Mouse (Mus musculus) CH12.LX (cell line): ENCODE measurements at regions not wholly inside any gene's neighbourhood (a gene's known extent, or its start where the extent isn't known, plus 50 kb on each side); places are given as distances from the start of the nearest gene placed in this dataset.

Experiments used
- DNase-seq: peaks from one replicate; pipeline ENCODE4 v3.0.0-alpha.2; 2013; ENCODE audit errors: extremely low read depth
- H3K27ac ChIP-seq: 2 replicates; pipeline ENCODE4 v1.5.1; 2012; ENCODE audit warnings: low read depth, mild to moderate bottlenecking, control low read depth, moderate library complexity; ENCODE audit not compliant: insufficient read depth
- H3K27me3 ChIP-seq: replicated peaks from 2 replicates; pipeline ENCODE3; 2012; ENCODE audit warnings: inconsistent platforms
- H3K36me3 ChIP-seq, 2 experiments: replicated peaks in 1 of 2; 2 replicates each; pipeline versions ENCODE3 to v1.6.1; 2012; ENCODE audit warnings: inconsistent platforms in 1 of 2, low read length in 1 of 2, mild to moderate bottlenecking in 1 of 2, mixed read lengths in 1 of 2, moderate library complexity in 1 of 2; ENCODE audit not compliant: control insufficient read depth in 1 of 2, insufficient read depth in 1 of 2
- H3K4me1 ChIP-seq, 2 experiments: 2 replicates each; pipeline ENCODE4 v1.6.1; 2012; ENCODE audit warnings: inconsistent platforms in 1 of 2, moderate library complexity in 1 of 2; ENCODE audit not compliant: insufficient read depth in 2 of 2, control insufficient read depth in 1 of 2
- H3K4me2 ChIP-seq: 2 replicates; pipeline ENCODE4 v1.6.1; 2012; ENCODE audit warnings: low read depth, mild to moderate bottlenecking, control low read depth; ENCODE audit not compliant: poor library complexity, insufficient read depth, severe bottlenecking
- H3K4me3 ChIP-seq, 3 experiments: fragments of 150-350 bp in 1 of 3; sonication (generic) in 1 of 3; replicated peaks in 1 of 3; 2 replicates each; pipeline versions ENCODE3 to v1.5.1; 2011 to 2012; ENCODE audit warnings: low read depth in 2 of 3, low read length in 2 of 3, mild to moderate bottlenecking in 2 of 3, moderate library complexity in 2 of 3, control low read depth in 1 of 3, improper control_type of control experiment in 1 of 3, inconsistent platforms in 1 of 3, mixed read lengths in 1 of 3; ENCODE audit not compliant: poor library complexity in 1 of 3
- H3K79me2 ChIP-seq: replicated peaks from 2 replicates; pipeline ENCODE4 v1.6.1; 2012; ENCODE audit warnings: mild to moderate bottlenecking, moderate library complexity; ENCODE audit not compliant: control insufficient read depth, poor library complexity, insufficient read depth, severe bottlenecking; ENCODE audit errors: extremely low read depth
- H3K9ac ChIP-seq: 2 replicates; pipeline ENCODE4 v1.6.1; 2012; ENCODE audit warnings: low read depth, mild to moderate bottlenecking, control low read depth, moderate library complexity; ENCODE audit not compliant: insufficient read depth
- H3K9me3 ChIP-seq: replicated peaks from 2 replicates; pipeline ENCODE3; 2012; ENCODE audit warnings: low read length, inconsistent platforms, mixed read lengths
- BHLHE40 ChIP-seq: IDR thresholded peaks from 2 replicates; pipeline ENCODE4 v1.6.1; 2011; ENCODE audit warnings: mild to moderate bottlenecking, low read depth, low read length, improper control_type of control experiment
- CHD1 ChIP-seq: IDR thresholded peaks from 2 replicates; pipeline ENCODE4 v1.6.1; 2012; ENCODE audit warnings: low read depth, low read length, improper control_type of control experiment, inconsistent platforms
- CHD2 ChIP-seq: IDR thresholded peaks from 2 replicates; pipeline ENCODE4 v1.6.1; 2011; ENCODE audit warnings: low read length, improper control_type of control experiment
- GABPA ChIP-seq: IDR thresholded peaks from 2 replicates; pipeline ENCODE4 v1.6.1; 2012; ENCODE audit warnings: low read depth, low read length, improper control_type of control experiment, inconsistent platforms; ENCODE audit not compliant: insufficient replicate concordance
- MAFK ChIP-seq: IDR thresholded peaks from 2 replicates; pipeline ENCODE4 v1.6.1; 2011; ENCODE audit warnings: low read length, improper control_type of control experiment; ENCODE audit not compliant: insufficient replicate concordance
- MXI1 ChIP-seq: IDR thresholded peaks from 2 replicates; pipeline ENCODE4 v1.6.1; 2011; ENCODE audit warnings: mild to moderate bottlenecking, low read depth, low read length, improper control_type of control experiment
- NELFE ChIP-seq: IDR thresholded peaks from 2 replicates; pipeline ENCODE4 v1.6.1; 2011; ENCODE audit warnings: low read depth, low read length, improper control_type of control experiment
- NRF1 ChIP-seq: IDR thresholded peaks from 2 replicates; pipeline ENCODE4 v1.6.1; 2014; ENCODE audit warnings: low read depth, mild to moderate bottlenecking, inconsistent platforms, low read length, improper control_type of control experiment, moderate library complexity
- PAX5 ChIP-seq: IDR thresholded peaks from 2 replicates; pipeline ENCODE4 v1.6.1; 2012; ENCODE audit warnings: low read length, inconsistent platforms, mixed read lengths
- POLR2A ChIP-seq: IDR thresholded peaks from 2 replicates; pipeline ENCODE4 v1.6.1; 2011; ENCODE audit warnings: low read depth, mild to moderate bottlenecking, improper control_type of control experiment, low read length
- RAD21 ChIP-seq: IDR thresholded peaks from 2 replicates; pipeline ENCODE4 v1.6.1; 2011; ENCODE audit warnings: low read depth, mild to moderate bottlenecking, low read length, improper control_type of control experiment, moderate library complexity
- RCOR1 ChIP-seq: conservative IDR thresholded peaks from 2 replicates; pipeline ENCODE4 v1.6.1; 2012; ENCODE audit warnings: low read depth, mild to moderate bottlenecking, inconsistent platforms, low read length, improper control_type of control experiment
- SIN3A ChIP-seq: IDR thresholded peaks from 2 replicates; pipeline ENCODE4 v1.6.1; 2012; ENCODE audit warnings: low read length, improper control_type of control experiment, inconsistent platforms
- SMC3 ChIP-seq: IDR thresholded peaks from 2 replicates; pipeline ENCODE4 v1.6.1; 2011; ENCODE audit warnings: low read depth, low read length, improper control_type of control experiment
- TBP ChIP-seq: conservative IDR thresholded peaks from 2 replicates; pipeline ENCODE4 v1.6.1; 2011; ENCODE audit warnings: low read depth, low read length, improper control_type of control experiment
- USF1 ChIP-seq: IDR thresholded peaks from 2 replicates; pipeline ENCODE4 v1.6.1; 2014; ENCODE audit warnings: low read depth, mild to moderate bottlenecking, inconsistent platforms, low read length, improper control_type of control experiment
- ZKSCAN1 ChIP-seq: IDR thresholded peaks from 2 replicates; pipeline ENCODE4 v1.6.1; 2012; ENCODE audit warnings: low read depth, inconsistent platforms, low read length, improper control_type of control experiment, borderline replicate concordance
- ZMIZ1 ChIP-seq: IDR thresholded peaks from 2 replicates; pipeline ENCODE4 v1.6.1; 2012; ENCODE audit warnings: low read depth, mild to moderate bottlenecking, inconsistent platforms, low read length, improper control_type of control experiment
- dilution Hi-C: fragments of 300-500 bp; cut with MboI; formaldehyde crosslinking; loops from 2 replicates; pipeline ENCODE4 v1.14.3; 2020; ENCODE audit warnings: low sequenced_read_pairs; ENCODE audit not compliant: extremely low pct_unique_long_range_greater_than_20kb, extremely low pct_ligation_motif_present
- in situ Hi-C: fragments of 300-500 bp; cut with MboI; formaldehyde crosslinking; loops from 3 replicates; pipeline ENCODE4 v1.14.3; 2019; ENCODE audit warnings: low sequenced_read_pairs, low pct_ligation_motif_present, low pct_unique_long_range_greater_than_20kb, mixed read lengths

GRCm38 (mm10) chr2:61922496-61922895 is 119.8 kb downstream of the Tbr1 start:
- DNase-seq, result no peak
- no peak overlapping the region for H3K4me2 ChIP-seq
- dilution Hi-C loops, result no loop called here
- H3K4me3 ChIP-seq, result no peak overlapping the region
- no peak overlapping the region for H3K27ac ChIP-seq
- in situ Hi-C loops, result no loop called here
- TF ChIP-seq RAD21 (no peak), RCOR1 (no peak), TBP (no peak), CHD2 (no peak), BHLHE40 (no peak), ZMIZ1 (no peak), GABPA (no peak), SIN3A (no peak), PAX5 (no peak), USF1 (no peak), MXI1 (no peak), NELFE (no peak), SMC3 (no peak), MAFK (no peak), ZKSCAN1 (no peak), NRF1 (no peak)
- TF ChIP-seq, all 38 proteins: peak for 0
- H3K9ac ChIP-seq, result no peak overlapping the region
- H3K36me3 ChIP-seq, result no peaks in the 10 kb centered on the region
- no peaks in the 10 kb centered on the region for H3K4me1 ChIP-seq
- H3K27me3 ChIP-seq, result no peaks in the 10 kb centered on the region
- H3K79me2 ChIP-seq, result no peaks in the 10 kb centered on the region
- no peaks in the 10 kb centered on the region for H3K9me3 ChIP-seq

GRCm38 (mm10) chr2:61938296-61938695 is 108.0 kb upstream of the Slc4a10 start:
- H3K27me3 ChIP-seq, result no peaks in the 10 kb centered on the region
- H3K9ac ChIP-seq, result no peak overlapping the region
- H3K4me3 ChIP-seq, result no peak overlapping the region
- no peak for DNase-seq
- H3K36me3 ChIP-seq, result no peaks in the 10 kb centered on the region
- no peak overlapping the region for H3K4me2 ChIP-seq
- TF ChIP-seq POLR2A, result no peak
- TF ChIP-seq CHD1, result no peak
- no peak for TF ChIP-seq NRF1
- TF ChIP-seq RCOR1, result no peak
- no peaks in the 10 kb centered on the region for H3K9me3 ChIP-seq
- in situ Hi-C loops (no loop called here), dilution Hi-C loops (no loop called here)
- H3K79me2 ChIP-seq, result no peaks in the 10 kb centered on the region
- no peak overlapping the region for H3K27ac ChIP-seq
- H3K4me1 ChIP-seq, result no peaks in the 10 kb centered on the region
